Mouse (Mus musculus) forebrain, embryonic 15.5 days (tissue): Measurements from ENCODE around the gene Lsamp. TPM values are rescaled to one million over a fixed set of nuclear protein-coding genes. Genes with fewer than 3 reads are reported as not detected.
A peak's percentile ranks its signal among the peaks of the same experiment; 100 is the strongest.

Source experiments
- ATAC-seq: fragments of 200-750 bp; cut with Nextera tagmentation; replicated peaks from 2 replicates; pipeline ENCODE4 v1.8.0; 2017; ENCODE audit warnings: mild to moderate bottlenecking, moderate TSS enrichment, moderate library complexity
- H3K27ac ChIP-seq: fragments of 300-500 bp; sonication (generic); replicated peaks from 2 replicates; pipeline ENCODE4 v1.5.1; 2015; ENCODE audit warnings: mild to moderate bottlenecking, inconsistent platforms
- H3K27me3 ChIP-seq: fragments of 300-500 bp; sonication (generic); 2 replicates; pipeline ENCODE4 v1.6.1; 2015; ENCODE audit warnings: inconsistent platforms
- H3K36me3 ChIP-seq: fragments of 300-500 bp; sonication (generic); 2 replicates; pipeline ENCODE4 v1.6.1; 2015; ENCODE audit warnings: mild to moderate bottlenecking, inconsistent platforms
- H3K4me1 ChIP-seq: fragments of 300-500 bp; sonication (generic); 2 replicates; pipeline ENCODE4 v1.6.1; 2015; ENCODE audit warnings: inconsistent platforms
- H3K4me2 ChIP-seq: fragments of 300-500 bp; sonication (generic); replicated peaks from 2 replicates; pipeline ENCODE4 v1.6.1; 2015; ENCODE audit warnings: mild to moderate bottlenecking, inconsistent platforms
- H3K4me3 ChIP-seq: fragments of 300-500 bp; sonication (generic); 2 replicates; pipeline ENCODE4 v1.5.1; 2015; ENCODE audit warnings: mild to moderate bottlenecking, inconsistent platforms
- H3K9ac ChIP-seq: fragments of 300-500 bp; sonication (generic); replicated peaks from 2 replicates; pipeline ENCODE4 v1.6.1; 2015; ENCODE audit warnings: mild to moderate bottlenecking, inconsistent platforms
- H3K9me3 ChIP-seq: fragments of 300-500 bp; sonication (generic); 2 replicates; pipeline ENCODE4 v1.6.1; 2016; ENCODE audit warnings: inconsistent platforms
- WGBS: fragments of 180-500 bp; shearing (Covaris S2); methylation state at CpG from one replicate; pipeline ENCODE4 v1.1.7; 2015; ENCODE audit warnings: mixed read lengths; 5-methylcytosine and 5-hydroxymethylcytosine counted together
- polyA plus RNA-seq: library from polyadenylated mRNA; unstranded; fragments of >200 nt; fragmentation: Nextera tagmentation; extraction: Ambion mirVana; gene quantifications from 2 replicates; pipeline ENCODE4 v1.2.1, GENCODE M21; 2015

Gene Lsamp
- polyA plus RNA-seq, 1 experiment from 2014 or later = 61.0 TPM

DNA sequence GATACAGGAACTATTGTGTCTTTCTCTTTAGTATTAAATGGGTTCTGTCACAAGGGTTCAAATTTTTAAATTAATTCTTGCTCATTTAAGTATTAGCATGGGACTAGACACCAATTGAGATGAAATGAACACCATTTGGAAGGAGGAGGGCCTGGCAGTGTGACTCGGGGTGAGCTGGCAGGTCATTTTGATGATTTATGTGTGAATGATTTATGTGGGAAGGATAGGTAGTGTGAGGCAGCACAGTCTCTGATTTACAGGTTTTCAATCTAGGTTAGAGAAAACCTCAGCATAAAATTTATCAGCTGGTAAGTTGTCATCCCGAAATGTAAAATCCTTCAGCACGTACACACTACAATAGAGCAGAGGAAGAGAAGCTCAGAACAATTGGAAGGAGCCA lies 729.6 kb downstream of the Lsamp start:
- Histone ChIP-seq H3K4me2 (no peak overlapping the region), H3K4me3 (no peak overlapping the region), H3K27me3 (no peaks in the 10 kb centered on the region), H3K9me3 (no peaks in the 10 kb centered on the region), H3K9ac (no peak overlapping the region), H3K27ac (no peak overlapping the region), H3K4me1 (peaks cover 13% of the 10 kb centered on the region), H3K36me3 (no peaks in the 10 kb centered on the region)
- no peak for ATAC-seq
- WGBS = 76% methylated on average over 3 of the region's 3 CpGs

- no peak overlapping the region for H3K4me3 ChIP-seq
- no peak overlapping the region for H3K27ac ChIP-seq
- H3K9ac ChIP-seq = no peak overlapping the region
- H3K4me1 ChIP-seq = 0 out of 2 replicates have a peak, but pooled peaks cover 2% of the 10 kb centered on the region
- no peaks in the 10 kb centered on the region for H3K36me3 ChIP-seq
- H3K9me3 ChIP-seq = no peaks in the 10 kb centered on the region
- no peaks in the 10 kb centered on the region for H3K27me3 ChIP-seq
- 37% methylated on average over 6 of the region's 6 CpGs for WGBS
- ATAC-seq = no peak
- H3K4me2 ChIP-seq = no peak overlapping the region
These were observed 754.9 kb downstream of the Lsamp start for GRCm38 (mm10) chr16:40739015-40739414.

DNA sequence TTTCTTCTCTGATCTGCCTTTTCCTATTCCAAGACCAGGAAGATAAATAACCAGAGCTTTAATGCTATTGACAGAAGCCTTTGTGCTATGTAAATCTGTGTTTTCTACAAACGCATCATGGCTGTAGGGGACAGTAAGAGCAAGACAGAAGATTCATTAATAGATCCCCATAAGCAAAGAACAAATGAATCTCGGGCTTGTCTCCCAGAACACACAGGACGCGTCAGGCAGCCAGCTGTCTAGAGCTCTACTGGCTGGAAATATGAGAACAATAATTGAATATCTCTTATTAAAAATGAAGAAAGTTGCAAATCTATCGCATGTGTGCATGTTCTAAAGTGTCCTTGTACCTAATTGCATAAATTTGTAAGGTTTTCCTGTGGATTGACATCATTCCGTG lies 755.6 kb downstream of the Lsamp start:
- H3K9ac ChIP-seq = no peak overlapping the region
- no peaks in the 10 kb centered on the region for H3K27me3 ChIP-seq
- WGBS = 75% methylated on average over 6 of the region's 6 CpGs
- no peak for ATAC-seq
- H3K4me3 ChIP-seq = no peak overlapping the region
- H3K4me2 ChIP-seq = no peak overlapping the region
- no peaks in the 10 kb centered on the region for H3K36me3 ChIP-seq
- H3K9me3 ChIP-seq = no peaks in the 10 kb centered on the region
- H3K4me1 ChIP-seq = 0 out of 2 replicates have a peak, but pooled peaks cover 2% of the 10 kb centered on the region
- H3K27ac ChIP-seq = no peak overlapping the region

DNA sequence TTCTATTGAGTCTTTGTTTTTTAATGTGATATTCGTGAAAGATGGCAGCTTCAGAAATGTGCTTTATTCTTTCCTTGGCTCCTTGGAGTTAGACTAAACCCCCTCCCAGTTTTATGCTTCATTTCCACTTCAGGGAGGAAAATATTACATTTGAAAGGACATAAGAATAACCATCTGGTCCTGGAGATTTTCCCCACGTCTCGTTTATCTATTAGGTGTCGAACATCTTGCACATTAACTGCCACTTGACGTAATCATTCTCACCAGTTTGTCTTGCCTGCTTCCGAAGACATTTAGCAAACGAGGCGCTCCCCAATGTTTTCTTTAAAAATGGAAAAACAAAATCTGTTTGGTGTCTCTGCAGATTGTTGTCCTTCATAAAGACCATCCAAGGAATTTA lies 756.1 kb downstream of the Lsamp start:
- no peak overlapping the region for H3K27ac ChIP-seq
- no peak overlapping the region for H3K9ac ChIP-seq
- H3K27me3 ChIP-seq = no peaks in the 10 kb centered on the region
- no peak overlapping the region for H3K4me3 ChIP-seq
- no peak for ATAC-seq
- H3K4me2 ChIP-seq = no peak overlapping the region
- 54% methylated on average over 8 of the region's 8 CpGs for WGBS
- 0 out of 2 replicates have a peak, but pooled peaks cover 2% of the 10 kb centered on the region for H3K4me1 ChIP-seq
- no peaks in the 10 kb centered on the region for H3K9me3 ChIP-seq
- H3K36me3 ChIP-seq = no peaks in the 10 kb centered on the region

DNA sequence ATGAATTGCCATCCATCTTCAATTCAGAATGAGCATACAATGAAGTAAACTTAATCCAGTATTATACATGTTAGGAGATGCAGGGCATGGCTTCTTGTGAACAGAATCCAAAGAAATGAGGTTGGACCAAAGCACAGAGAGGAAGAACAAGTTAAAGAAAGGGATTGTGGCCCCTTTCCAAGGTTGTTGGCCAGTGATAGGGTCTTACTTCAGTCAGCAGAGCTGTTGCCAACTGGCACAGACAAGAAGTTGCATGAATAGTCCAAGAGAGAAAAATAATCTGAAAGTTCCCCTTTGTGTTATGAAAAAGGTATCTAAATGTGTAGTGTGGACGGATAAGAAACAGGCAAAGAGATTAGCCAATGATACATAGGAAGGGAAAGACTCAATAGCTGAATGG lies 843.0 kb downstream of the Lsamp start:
- ATAC-seq = no peak
- Histone ChIP-seq H3K36me3 (no peaks in the 10 kb centered on the region), H3K9me3 (no peaks in the 10 kb centered on the region), H3K4me1 (no peaks in the 10 kb centered on the region), H3K9ac (no peak overlapping the region), H3K4me2 (no peak overlapping the region), H3K27ac (no peak overlapping the region), H3K27me3 (no peaks in the 10 kb centered on the region), H3K4me3 (no peak overlapping the region)
- 25% methylated on average over 1 of the region's 1 CpGs for WGBS

GRCm38 (mm10) chr16:40831536-40831935 lies 847.4 kb downstream of the Lsamp start:
- no peaks in the 10 kb centered on the region for H3K27me3 ChIP-seq
- no peak for ATAC-seq
- no peaks in the 10 kb centered on the region for H3K9me3 ChIP-seq
- H3K4me1 ChIP-seq = no peaks in the 10 kb centered on the region
- H3K27ac ChIP-seq = no peak overlapping the region
- H3K4me2 ChIP-seq = no peak overlapping the region
- no peaks in the 10 kb centered on the region for H3K36me3 ChIP-seq
- no peak overlapping the region for H3K9ac ChIP-seq
- H3K4me3 ChIP-seq = no peak overlapping the region

- no peak for ATAC-seq
These were observed 857.6 kb downstream of the Lsamp start for GRCm38 (mm10) chr16:40841765-40842164.

GRCm38 (mm10) chr16:40866733-40867132 lies 882.6 kb downstream of the Lsamp start:
- Histone ChIP-seq H3K9me3 (no peaks in the 10 kb centered on the region), H3K4me3 (no peak overlapping the region), H3K4me2 (no peak overlapping the region), H3K9ac (no peak overlapping the region), H3K27me3 (no peaks in the 10 kb centered on the region), H3K27ac (no peak overlapping the region), H3K36me3 (no peaks in the 10 kb centered on the region), H3K4me1 (no peaks in the 10 kb centered on the region)
- no peak for ATAC-seq

More at GRCm38 (mm10) chr16:40841765-40842164, 857.6 kb downstream of the Lsamp start:
- 86% methylated on average over 1 of the region's 1 CpGs for WGBS
- Histone ChIP-seq H3K27ac (no peak overlapping the region), H3K4me1 (no peaks in the 10 kb centered on the region), H3K27me3 (no peaks in the 10 kb centered on the region), H3K9me3 (no peaks in the 10 kb centered on the region), H3K36me3 (no peaks in the 10 kb centered on the region), H3K4me2 (no peak overlapping the region), H3K9ac (no peak overlapping the region), H3K4me3 (no peak overlapping the region)

GRCm38 (mm10) chr16:40878301-40878700 lies 894.1 kb downstream of the Lsamp start:
- no peak; the same call in 1 of the 2 replicates for ATAC-seq
- Histone ChIP-seq H3K27me3 (no peaks in the 10 kb centered on the region), H3K27ac (no peak overlapping the region), H3K4me1 (no peaks in the 10 kb centered on the region), H3K36me3 (no peaks in the 10 kb centered on the region), H3K9me3 (no peaks in the 10 kb centered on the region), H3K9ac (no peak overlapping the region), H3K4me2 (no peak overlapping the region), H3K4me3 (no peak overlapping the region)
- WGBS = 70% methylated on average over 4 of the region's 4 CpGs

- no peak overlapping the region for H3K27ac ChIP-seq
- no peak overlapping the region for H3K9ac ChIP-seq
- no peaks in the 10 kb centered on the region for H3K27me3 ChIP-seq
- H3K4me2 ChIP-seq = no peak overlapping the region
- 75% methylated on average over 5 of the region's 5 CpGs for WGBS
- H3K36me3 ChIP-seq = no peaks in the 10 kb centered on the region
- no peaks in the 10 kb centered on the region for H3K4me1 ChIP-seq
- no peaks in the 10 kb centered on the region for H3K9me3 ChIP-seq
- no peak overlapping the region for H3K4me3 ChIP-seq
- ATAC-seq = no peak
These were observed 897.8 kb downstream of the Lsamp start for GRCm38 (mm10) chr16:40881942-40882341.

GRCm38 (mm10) chr16:40891338-40891737 lies 907.2 kb downstream of the Lsamp start:
- no peaks in the 10 kb centered on the region for H3K9me3 ChIP-seq
- no peak overlapping the region for H3K4me2 ChIP-seq
- peak; percentile 92 for ATAC-seq
- H3K27ac ChIP-seq = no peak overlapping the region
- no peak overlapping the region for H3K4me3 ChIP-seq
- no peaks in the 10 kb centered on the region for H3K27me3 ChIP-seq
- H3K9ac ChIP-seq = no peak overlapping the region
- H3K4me1 ChIP-seq = peaks cover 13% of the 10 kb centered on the region
- no peaks in the 10 kb centered on the region for H3K36me3 ChIP-seq
- 2% methylated on average over 7 of the region's 7 CpGs for WGBS

DNA sequence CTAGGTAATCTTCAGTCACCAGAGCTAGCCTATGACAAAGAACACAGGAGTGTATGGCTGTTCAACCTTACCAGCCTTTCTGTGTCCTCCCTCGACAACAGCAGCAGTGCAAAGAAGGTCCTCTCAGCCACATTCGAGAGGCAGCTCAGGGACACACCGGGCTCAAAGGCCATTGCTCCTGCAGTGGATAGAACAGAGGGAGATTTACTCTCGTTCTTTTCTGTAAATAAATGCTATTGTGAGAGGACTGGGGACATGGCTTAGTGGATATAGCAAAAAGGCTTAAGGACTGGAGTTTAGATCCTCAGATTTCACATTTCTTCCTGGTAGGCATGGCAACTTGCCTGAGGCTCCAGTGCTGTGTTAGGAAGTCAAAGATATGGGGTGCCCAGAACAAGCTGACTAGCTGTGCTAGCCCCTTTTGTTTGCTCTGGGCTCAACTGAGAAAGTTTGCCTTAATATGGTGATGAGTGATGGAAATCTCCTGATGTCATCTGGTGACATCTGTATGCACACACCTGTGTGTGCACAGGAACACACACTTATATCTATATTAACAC lies 913.7 kb downstream of the Lsamp start:
- no peaks in the 10 kb centered on the region for H3K9me3 ChIP-seq
- no peaks in the 10 kb centered on the region for H3K4me1 ChIP-seq
- H3K9ac ChIP-seq = no peak overlapping the region
- no peaks in the 10 kb centered on the region for H3K27me3 ChIP-seq
- H3K4me2 ChIP-seq = no peak overlapping the region
- H3K36me3 ChIP-seq = no peaks in the 10 kb centered on the region
- 28% methylated on average over 4 of the region's 4 CpGs for WGBS
- H3K4me3 ChIP-seq = no peak overlapping the region
- ATAC-seq = no peak
- H3K27ac ChIP-seq = no peak overlapping the region

- Histone ChIP-seq H3K36me3 (no peaks in the 10 kb centered on the region), H3K27me3 (no peaks in the 10 kb centered on the region), H3K9ac (no peak overlapping the region), H3K27ac (no peak overlapping the region), H3K9me3 (no peaks in the 10 kb centered on the region), H3K4me2 (no peak overlapping the region), H3K4me1 (no peaks in the 10 kb centered on the region), H3K4me3 (no peak overlapping the region)
- peak; percentile 87 for ATAC-seq
- 20% methylated on average over 1 of the region's 1 CpGs for WGBS
These were observed 923.7 kb downstream of the Lsamp start for GRCm38 (mm10) chr16:40907892-40908291.
